8 mouse cellular contexts compared by ENCODE assay signal in the genomic region with DNA sequence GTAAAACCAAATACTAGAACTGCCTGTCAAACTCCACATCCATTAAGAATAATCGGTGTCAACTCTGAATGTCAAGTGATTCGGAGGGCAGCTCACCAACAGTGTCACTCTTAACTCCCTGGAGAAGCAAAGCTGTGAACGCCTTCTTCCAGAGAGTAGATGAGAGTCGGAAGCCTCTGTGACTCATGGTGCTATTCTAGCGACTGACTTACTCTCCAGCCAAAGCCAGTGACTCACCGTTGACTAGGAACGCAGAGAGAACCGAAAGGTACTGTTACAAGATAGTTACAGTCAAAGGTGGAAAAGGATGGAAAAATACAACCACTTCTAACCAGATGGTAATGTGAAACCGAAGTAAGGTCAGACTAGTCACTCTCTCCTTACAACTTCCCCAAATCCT.
DNase-seq lines count a peak whose midpoint lies in the region; ATAC-seq lines count a peak whose summit lies in the region.

No protein-coding gene starts in this region.

- intact Hi-C loops in gastrocnemius, postnatal 36 days (cut with DNase I) = no loop called here

- peak; percentile 34 for ATAC-seq in megakaryocyte, adult 5-6 weeks (ENCODE audit: poor library complexity, severe bottlenecking)

- peak; percentile 51 for DNase-seq in gastrocnemius, adult 18-20 months (ENCODE audit: low spot score)
- no peak for DNase-seq in gastrocnemius, postnatal 36 days
- DNase-seq in CD4-positive, CD25-positive, alpha-beta regulatory T cell, adult 2 months (ENCODE audit: low read depth, low spot score) = peak; percentile 11
- DNase-seq in adrenal gland, postnatal 10 days = peak; percentile 42
- no peak for DNase-seq in urinary bladder, adult 2 months (ENCODE audit: low spot score)
- DNase-seq in kidney, postnatal 14 days = no peak
- DNase-seq in ovary, postnatal 14 days (ENCODE audit: low spot score) = no peak

Comparison
In these comparisons a context has a peak if more than half of its experiments do, and no peak if none do; other contexts are left out.
1. DNase-seq: peak in gastrocnemius, adult 18-20 months (single experiment), CD4-positive, CD25-positive, alpha-beta regulatory T cell, adult 2 months (single experiment) and adrenal gland, postnatal 10 days (single experiment); none in gastrocnemius, postnatal 36 days (0 of 2), urinary bladder, adult 2 months (single experiment), kidney, postnatal 14 days (single experiment) and ovary, postnatal 14 days (single experiment).